Mouse (Mus musculus): ENCODE measurements around the gene Pdzd2. TPM values are rescaled to one million over a fixed set of nuclear protein-coding genes. Genes with fewer than 3 reads are reported as not detected.

The Pdzd2 gene
- polyA plus RNA-seq, 1 experiment from 2014 or later, result 1.0 TPM

DNA sequence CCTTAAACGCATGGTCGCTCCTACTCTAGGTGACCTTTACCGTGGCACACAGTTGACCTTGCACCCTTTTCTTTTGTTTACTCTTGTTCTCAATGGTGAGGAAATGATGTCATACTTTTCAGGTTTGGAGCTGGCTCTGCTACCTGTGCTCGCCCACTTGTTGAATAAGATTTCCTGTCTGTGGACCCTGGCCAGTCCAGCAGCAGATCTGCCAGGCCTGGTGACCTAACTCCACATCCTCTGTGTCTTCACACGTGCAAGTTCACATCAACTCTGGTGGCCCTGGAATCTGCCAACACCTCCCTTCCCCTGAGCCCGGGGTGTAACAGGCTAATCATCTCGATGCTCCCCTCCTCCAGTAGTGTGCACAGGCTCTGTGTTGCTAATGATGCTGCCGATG lies 122.5 kb downstream of the Pdzd2 start:
- H3K27ac ChIP-seq (ENCODE audit: low read length), result no peak overlapping the region
- 41% methylated on average over 8 of the region's 8 CpGs for WGBS (ENCODE audit: insufficient replicate concordance)

DNA sequence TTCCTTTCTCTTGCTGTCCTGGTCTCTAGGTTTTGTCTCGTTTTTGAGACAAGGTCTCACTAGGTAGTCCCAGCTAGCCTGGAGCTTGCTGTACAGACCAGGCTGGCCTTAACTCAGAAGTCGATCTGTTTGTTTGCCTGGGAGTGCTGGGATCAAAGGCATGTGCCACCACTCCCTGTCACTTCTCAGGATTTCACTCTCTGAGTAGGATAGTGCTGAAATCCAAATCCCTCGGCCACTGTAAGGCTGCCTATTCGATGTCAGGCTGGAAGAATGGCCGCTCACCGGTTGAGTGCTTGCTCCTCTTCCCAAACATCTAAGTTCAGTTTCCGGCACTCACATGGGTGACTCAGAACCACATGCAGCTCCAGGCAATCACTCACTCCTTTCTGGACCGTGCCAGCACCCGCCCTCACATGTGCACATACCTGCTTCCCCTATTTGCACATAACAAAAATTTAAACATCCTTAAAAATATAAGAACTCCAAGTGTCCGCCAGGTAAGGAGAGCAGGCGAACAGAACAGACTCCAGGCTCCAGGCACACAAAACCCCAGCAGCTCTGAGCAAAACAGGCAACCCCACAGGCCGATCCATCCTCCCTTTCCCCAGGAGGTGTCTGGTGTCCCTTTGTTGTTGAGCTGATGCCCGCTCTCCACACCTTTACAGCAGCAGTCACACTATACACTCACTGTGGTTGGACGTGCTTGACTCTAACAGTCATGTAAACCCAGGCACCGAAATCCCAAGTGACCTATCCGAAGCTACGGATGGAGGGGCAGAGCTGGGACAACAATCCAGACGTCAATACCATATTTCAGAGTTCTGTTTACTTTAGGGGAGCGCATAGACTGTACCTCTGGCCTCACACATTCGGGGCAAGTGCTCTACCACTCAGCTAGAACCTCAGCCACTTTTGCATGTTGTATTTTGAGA lies 124.5 kb downstream of the Pdzd2 start:
- Histone ChIP-seq H3K4me1 (ENCODE audit: control insufficient read depth, low read depth, low read length) (peaks cover 3% of the 10 kb centered on the region; the same call in 1 of the 2 replicates), H3K4me3 (ENCODE audit: low read depth, low read length) (no peak overlapping the region), H3K4me2 (ENCODE audit: low read depth, low read length) (no peak overlapping the region), H3K9me3 (replicated peaks; ENCODE audit: control insufficient read depth, low read length) (no peaks in the 10 kb centered on the region), H3K36me3 (ENCODE audit: control insufficient read depth, insufficient read depth) (no peaks in the 10 kb centered on the region), H3K9ac (ENCODE audit: low read depth, low read length) (no peak overlapping the region), H3K27me3 (ENCODE audit: control insufficient read depth, insufficient read depth, low read depth, low read length) (no peaks in the 10 kb centered on the region), H3K27ac (ENCODE audit: low read length) (no peak overlapping the region)
- ATAC-seq (ENCODE audit: low read depth), result peak; percentile 79
- 51% methylated on average over 20 of the region's 20 CpGs for WGBS (ENCODE audit: insufficient replicate concordance)

More for the DNA sequence above, 122.5 kb downstream of the Pdzd2 start:
- H3K9ac ChIP-seq (ENCODE audit: low read depth, low read length), result no peak overlapping the region
- ATAC-seq (ENCODE audit: low read depth), result peak; percentile 59
- H3K4me3 ChIP-seq (ENCODE audit: low read depth, low read length), result no peak overlapping the region
- H3K9me3 ChIP-seq (replicated peaks; ENCODE audit: control insufficient read depth, low read length), result no peaks in the 10 kb centered on the region
- H3K4me1 ChIP-seq (ENCODE audit: control insufficient read depth, low read depth, low read length), result peaks cover 3% of the 10 kb centered on the region; the same call in 1 of the 2 replicates
- H3K36me3 ChIP-seq (ENCODE audit: control insufficient read depth, insufficient read depth), result no peaks in the 10 kb centered on the region
- H3K4me2 ChIP-seq (ENCODE audit: low read depth, low read length), result no peak overlapping the region
- H3K27me3 ChIP-seq (ENCODE audit: control insufficient read depth, insufficient read depth, low read depth, low read length), result no peaks in the 10 kb centered on the region

DNA sequence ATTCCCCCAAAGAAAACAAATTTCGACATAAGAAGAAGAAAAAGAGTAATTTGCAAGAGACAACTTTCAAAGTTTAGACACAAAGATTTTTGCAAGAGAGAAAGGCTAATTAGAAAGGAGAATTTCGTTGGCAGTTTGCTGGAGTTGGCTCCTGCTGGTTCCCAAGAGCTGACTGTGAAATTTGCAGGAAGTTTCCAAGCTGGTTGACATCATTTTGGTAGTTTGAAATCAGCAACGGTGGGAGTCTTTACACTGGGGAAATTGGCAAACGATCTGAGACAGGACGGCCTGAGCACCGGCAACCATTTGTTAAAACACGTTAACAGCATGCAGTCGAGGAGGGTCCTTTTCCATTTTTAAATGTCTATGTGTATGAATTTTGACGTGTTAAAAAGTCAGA lies 125.7 kb downstream of the Pdzd2 start:
- no peak overlapping the region for H3K27ac ChIP-seq (ENCODE audit: low read length)
- H3K27me3 ChIP-seq (ENCODE audit: control insufficient read depth, insufficient read depth, low read depth, low read length), result no peaks in the 10 kb centered on the region
- peaks cover 3% of the 10 kb centered on the region; the same call in 1 of the 2 replicates for H3K4me1 ChIP-seq (ENCODE audit: control insufficient read depth, low read depth, low read length)
- H3K4me2 ChIP-seq (ENCODE audit: low read depth, low read length), result no peak overlapping the region
- no peak for ATAC-seq (ENCODE audit: low read depth)
- H3K9me3 ChIP-seq (replicated peaks; ENCODE audit: control insufficient read depth, low read length), result no peaks in the 10 kb centered on the region
- H3K9ac ChIP-seq (ENCODE audit: low read depth, low read length), result no peak overlapping the region
- H3K4me3 ChIP-seq (ENCODE audit: low read depth, low read length), result no peak overlapping the region
- 54% methylated on average over 9 of the region's 9 CpGs for WGBS (ENCODE audit: insufficient replicate concordance)
- no peaks in the 10 kb centered on the region for H3K36me3 ChIP-seq (ENCODE audit: control insufficient read depth, insufficient read depth)

DNA sequence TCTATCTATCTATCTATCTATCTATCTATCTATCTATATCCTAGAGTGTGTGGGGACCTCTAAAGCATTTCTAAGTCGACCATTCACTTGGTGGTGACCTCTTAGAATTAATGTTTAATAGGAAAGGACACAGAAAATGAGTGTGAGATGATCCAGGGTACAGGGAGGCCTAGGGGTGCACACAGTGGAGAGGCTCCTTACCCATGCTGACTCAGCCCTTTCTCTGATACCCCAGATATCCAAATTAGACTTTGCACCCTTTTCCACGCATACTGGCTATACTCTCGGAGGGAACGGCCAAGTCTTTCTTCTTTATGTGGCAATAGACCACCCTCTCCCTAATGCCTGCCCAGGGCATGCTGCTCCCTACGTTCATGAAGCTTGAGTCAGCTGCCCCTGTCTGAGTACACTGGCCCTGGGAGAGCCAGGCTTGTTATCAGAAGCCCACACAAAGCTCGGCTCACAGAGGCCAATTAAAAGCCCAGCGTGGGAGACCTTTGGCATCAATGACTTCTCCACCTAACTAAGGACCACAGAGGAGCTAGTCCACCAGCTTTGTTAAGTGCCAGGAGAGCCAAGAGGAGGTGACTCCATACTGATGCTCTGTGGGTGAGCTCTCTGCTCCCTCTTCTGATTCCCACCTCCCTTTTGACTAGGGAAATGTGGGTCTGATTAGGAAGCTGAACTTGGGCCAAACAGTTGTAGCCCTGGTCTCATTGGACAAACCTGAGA lies 126.6 kb downstream of the Pdzd2 start:
- H3K4me3 ChIP-seq (ENCODE audit: low read depth, low read length), result no peak overlapping the region
- no peak overlapping the region for H3K4me2 ChIP-seq (ENCODE audit: low read depth, low read length)
- H3K9ac ChIP-seq (ENCODE audit: low read depth, low read length), result no peak overlapping the region
- no peaks in the 10 kb centered on the region for H3K27me3 ChIP-seq (ENCODE audit: control insufficient read depth, insufficient read depth, low read depth, low read length)
- no peak overlapping the region for H3K27ac ChIP-seq (ENCODE audit: low read length)
- H3K9me3 ChIP-seq (replicated peaks; ENCODE audit: control insufficient read depth, low read length), result no peaks in the 10 kb centered on the region
- ATAC-seq (ENCODE audit: low read depth), result no peak
- H3K4me1 ChIP-seq (ENCODE audit: control insufficient read depth, low read depth, low read length), result peaks cover 3% of the 10 kb centered on the region; the same call in 1 of the 2 replicates
- H3K36me3 ChIP-seq (ENCODE audit: control insufficient read depth, insufficient read depth), result no peaks in the 10 kb centered on the region
- WGBS (ENCODE audit: insufficient replicate concordance), result 51% methylated on average over 7 of the region's 7 CpGs

DNA sequence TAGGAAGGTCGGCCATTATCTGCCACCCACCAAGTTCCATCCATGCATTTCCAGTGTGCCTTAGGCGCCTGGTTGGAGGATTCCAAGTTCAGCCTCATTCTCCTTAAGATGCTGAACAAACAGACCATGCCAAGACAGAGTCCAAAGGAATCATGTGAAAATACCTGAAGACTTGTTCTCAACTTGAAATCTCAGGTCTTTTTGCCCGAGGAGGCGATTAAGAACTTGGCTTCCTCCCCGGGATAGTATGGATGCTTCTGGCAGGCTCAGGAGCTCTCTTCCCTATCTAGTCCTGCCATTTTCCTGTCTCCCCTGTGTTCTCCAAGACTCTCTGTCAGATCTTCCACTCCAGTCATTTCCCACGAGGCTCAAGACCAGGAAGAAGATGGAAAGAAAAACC lies 131.6 kb downstream of the Pdzd2 start:
- WGBS (ENCODE audit: insufficient replicate concordance), result 61% methylated on average over 6 of the region's 6 CpGs
- Histone ChIP-seq H3K4me3 (ENCODE audit: low read depth, low read length) (no peak overlapping the region), H3K4me2 (ENCODE audit: low read depth, low read length) (no peak overlapping the region), H3K4me1 (ENCODE audit: control insufficient read depth, low read depth, low read length) (no peaks in the 10 kb centered on the region), H3K27me3 (ENCODE audit: control insufficient read depth, insufficient read depth, low read depth, low read length) (no peaks in the 10 kb centered on the region), H3K27ac (ENCODE audit: low read length) (no peak overlapping the region), H3K36me3 (ENCODE audit: control insufficient read depth, insufficient read depth) (no peaks in the 10 kb centered on the region), H3K9me3 (replicated peaks; ENCODE audit: control insufficient read depth, low read length) (no peaks in the 10 kb centered on the region), H3K9ac (ENCODE audit: low read depth, low read length) (no peak overlapping the region)
- ATAC-seq (ENCODE audit: low read depth), result no peak

DNA sequence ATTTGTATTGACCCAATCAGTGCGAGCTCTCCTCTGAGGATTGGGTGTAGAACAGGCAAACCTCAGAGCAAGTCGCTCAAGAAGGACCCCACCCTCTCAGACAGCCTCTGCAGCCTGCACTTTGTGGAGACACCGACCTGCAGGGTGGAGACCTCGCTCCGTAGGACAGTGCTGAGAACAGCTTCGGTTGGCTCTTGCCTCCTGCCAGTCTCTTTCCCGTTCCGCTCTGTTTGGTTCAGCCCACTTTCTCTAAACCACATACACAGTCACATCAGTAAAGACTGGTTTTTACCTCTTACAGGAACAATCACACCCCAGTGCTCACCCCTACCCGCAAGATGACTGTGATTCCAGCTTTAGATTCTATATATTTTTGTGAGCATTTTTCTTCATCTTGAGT lies 133.4 kb downstream of the Pdzd2 start:
- no peaks in the 10 kb centered on the region for H3K36me3 ChIP-seq (ENCODE audit: control insufficient read depth, insufficient read depth)
- no peak overlapping the region for H3K4me2 ChIP-seq (ENCODE audit: low read depth, low read length)
- no peak overlapping the region for H3K27ac ChIP-seq (ENCODE audit: low read length)
- no peak overlapping the region for H3K4me3 ChIP-seq (ENCODE audit: low read depth, low read length)
- 47% methylated on average over 9 of the region's 9 CpGs for WGBS (ENCODE audit: insufficient replicate concordance)
- ATAC-seq (ENCODE audit: low read depth), result no peak
- no peak overlapping the region for H3K9ac ChIP-seq (ENCODE audit: low read depth, low read length)
- H3K27me3 ChIP-seq (ENCODE audit: control insufficient read depth, insufficient read depth, low read depth, low read length), result no peaks in the 10 kb centered on the region
- H3K9me3 ChIP-seq (replicated peaks; ENCODE audit: control insufficient read depth, low read length), result no peaks in the 10 kb centered on the region
- no peaks in the 10 kb centered on the region for H3K4me1 ChIP-seq (ENCODE audit: control insufficient read depth, low read depth, low read length)

DNA sequence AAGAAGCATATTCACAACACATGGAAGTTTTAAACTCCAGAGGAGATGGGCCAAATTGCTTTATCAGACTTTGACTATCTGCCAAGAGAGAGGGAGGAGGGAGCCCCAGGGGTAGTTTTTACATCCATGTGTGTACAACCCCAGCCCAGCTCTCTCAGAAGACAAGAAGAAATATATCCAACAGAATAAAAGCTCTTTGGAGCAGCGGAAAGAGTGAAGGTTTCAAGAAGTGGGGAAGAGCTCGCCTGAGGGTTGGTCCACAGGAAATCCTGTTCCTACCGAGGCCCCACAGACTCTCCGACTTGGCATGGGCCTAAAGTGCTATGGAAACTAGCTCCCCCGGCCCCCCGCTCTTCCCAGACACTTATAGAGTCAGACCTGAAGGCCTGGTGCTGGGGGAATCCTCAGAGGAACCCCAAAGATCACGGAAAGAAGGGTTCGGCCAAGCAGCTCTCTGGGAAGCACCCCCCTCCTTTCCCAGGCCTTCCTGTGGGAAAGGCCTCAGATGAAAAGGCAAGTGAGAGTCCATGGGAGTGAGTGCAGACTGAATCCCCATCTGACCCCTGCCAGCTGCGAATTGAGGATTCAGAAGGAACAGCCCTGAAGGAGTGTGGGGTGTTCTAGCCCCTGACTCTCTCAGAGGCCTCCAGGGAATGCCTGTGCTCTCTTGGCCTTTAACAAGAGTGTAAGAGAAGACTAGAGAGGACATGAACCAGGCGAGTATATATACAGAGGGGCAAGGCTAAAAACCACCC lies 134.3 kb downstream of the Pdzd2 start:
- WGBS (ENCODE audit: insufficient replicate concordance), result 30% methylated on average over 10 of the region's 10 CpGs
- H3K4me3 ChIP-seq (ENCODE audit: low read depth, low read length), result no peak overlapping the region
- no peaks in the 10 kb centered on the region for H3K9me3 ChIP-seq (replicated peaks; ENCODE audit: control insufficient read depth, low read length)
- no peaks in the 10 kb centered on the region for H3K36me3 ChIP-seq (ENCODE audit: control insufficient read depth, insufficient read depth)
- H3K27ac ChIP-seq (ENCODE audit: low read length), result no peak overlapping the region
- no peak overlapping the region for H3K9ac ChIP-seq (ENCODE audit: low read depth, low read length)
- no peaks in the 10 kb centered on the region for H3K27me3 ChIP-seq (ENCODE audit: control insufficient read depth, insufficient read depth, low read depth, low read length)
- no peak for ATAC-seq (ENCODE audit: low read depth)
- H3K4me1 ChIP-seq (ENCODE audit: control insufficient read depth, low read depth, low read length), result no peaks in the 10 kb centered on the region
- no peak overlapping the region for H3K4me2 ChIP-seq (ENCODE audit: low read depth, low read length)

DNA sequence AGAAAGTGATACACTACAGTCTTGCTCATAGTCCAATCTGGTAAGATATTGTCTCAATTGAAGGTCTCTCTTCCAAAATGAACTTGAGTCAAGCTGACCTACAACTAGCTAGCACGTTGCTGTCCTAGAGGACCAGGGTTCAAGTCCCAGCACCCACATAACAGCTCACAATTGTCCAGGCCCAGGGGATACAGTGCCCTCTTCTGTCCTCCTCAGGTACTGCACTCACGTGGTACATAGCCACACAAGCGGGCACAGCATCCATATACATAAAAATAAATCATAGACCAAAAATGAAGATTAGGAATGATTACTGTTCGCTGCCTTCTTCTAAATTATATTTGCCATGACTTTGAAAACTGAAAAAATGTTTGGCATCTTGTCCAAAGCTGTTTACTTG lies 136.1 kb downstream of the Pdzd2 start:
- no peaks in the 10 kb centered on the region for H3K27me3 ChIP-seq (ENCODE audit: control insufficient read depth, insufficient read depth, low read depth, low read length)
- no peaks in the 10 kb centered on the region for H3K36me3 ChIP-seq (ENCODE audit: control insufficient read depth, insufficient read depth)
- 72% methylated on average over 4 of the region's 4 CpGs for WGBS (ENCODE audit: insufficient replicate concordance)
- H3K4me2 ChIP-seq (ENCODE audit: low read depth, low read length), result no peak overlapping the region
- no peak overlapping the region for H3K4me3 ChIP-seq (ENCODE audit: low read depth, low read length)
- H3K4me1 ChIP-seq (ENCODE audit: control insufficient read depth, low read depth, low read length), result no peaks in the 10 kb centered on the region
- H3K27ac ChIP-seq (ENCODE audit: low read length), result no peak overlapping the region
- no peak overlapping the region for H3K9ac ChIP-seq (ENCODE audit: low read depth, low read length)
- no peaks in the 10 kb centered on the region for H3K9me3 ChIP-seq (replicated peaks; ENCODE audit: control insufficient read depth, low read length)
- no peak for ATAC-seq (ENCODE audit: low read depth)
